9 mouse cellular contexts compared by ENCODE assay signal in genomic region chr9:42388490-42388889, GRCm38 (mm10).
DNase-seq lines count a peak whose midpoint lies in the region.
"Had no signal": no experiment of that assay in that cellular context is flagged by ENCODE, and none has a peak within 500 bp of the region (broad histone marks: within the 10 kb centered on the region; RNA-seq: fewer than 3 reads in every experiment).

No protein-coding gene starts in this region.

- peak; percentile 32 to 45 for DNase-seq in cerebellum, postnatal 14 days
- DNase-seq in cerebellum, adult 9-10 months: no peak
- DNase-seq in kidney, adult 9 months: peak; percentile 10
- DNase-seq in kidney, postnatal 36 days: no peak
- DNase-seq in right cerebral cortex, adult 18-20 months: peak; percentile 23
- DNase-seq in right cerebral cortex, postnatal 14 days: no peak
- DNase-seq in thymus, postnatal 25 days: peak; percentile 21
- no peak for DNase-seq in right cerebral cortex, postnatal 4 days
- DNase-seq: heart, postnatal 10 days had no signal

Comparison
In these comparisons a context has a peak if more than half of its experiments do, and no peak if none do; other contexts are left out.
1. DNase-seq: peak in cerebellum, postnatal 14 days (2 of 2), kidney, adult 9 months (single experiment), right cerebral cortex, adult 18-20 months (single experiment) and thymus, postnatal 25 days (single experiment); none in cerebellum, adult 9-10 months (single experiment), kidney, postnatal 36 days (0 of 2), right cerebral cortex, postnatal 14 days (single experiment) and right cerebral cortex, postnatal 4 days (single experiment).